Mouse (Mus musculus) neutrophil, adult 5-6 weeks (primary cell): Measurements from ENCODE around the gene Ddx41. TPM values are rescaled to one million over a fixed set of nuclear protein-coding genes. Genes with fewer than 3 reads are reported as not detected.

Experiments used
- ATAC-seq: fragments of 151-379, 151-347 bp; 2 replicates; pipeline ENCODE4 v1.8.0; 2017; ENCODE audit warnings: mild to moderate bottlenecking, moderate TSS enrichment; ENCODE audit not compliant: insufficient number of reproducible peaks, poor library complexity, low FRiP score, severe bottlenecking; ENCODE audit errors: extremely low read depth
- total RNA-seq: library from RNA; stranded (forward); fragments of 200-1000 nt; gene quantifications from 2 replicates; pipeline ENCODE4 v1.2.3, GENCODE M21; 2017

Gene Ddx41
- total RNA-seq, 1 experiment from 2014 or later: 116 TPM

- no peak for ATAC-seq
Observed at GRCm38 (mm10) chr13:55511492-55511861, 25.0 kb downstream of the Ddx41 start.

- ATAC-seq: no peak
Observed at GRCm38 (mm10) chr13:55510668-55511491, 25.6 kb downstream of the Ddx41 start.

GRCm38 (mm10) chr13:55510332-55510667 lies 26.2 kb downstream of the Ddx41 start:
- peak; percentile 28; the same call in 1 of the 2 replicates for ATAC-seq

- ATAC-seq: no peak
Observed at GRCm38 (mm10) chr13:55508531-55508930, 27.9 kb downstream of the Ddx41 start.

GRCm38 (mm10) chr13:55507877-55508276 lies 28.6 kb downstream of the Ddx41 start:
- ATAC-seq: no peak

GRCm38 (mm10) chr13:55506697-55507096 lies 29.8 kb downstream of the Ddx41 start:
- ATAC-seq: no peak

GRCm38 (mm10) chr13:55505810-55506209 lies 30.6 kb downstream of the Ddx41 start:
- no peak for ATAC-seq

- ATAC-seq: no peak
Observed at GRCm38 (mm10) chr13:55504390-55504789, 32.1 kb downstream of the Ddx41 start.

GRCm38 (mm10) chr13:55502405-55502804 lies 34.1 kb downstream of the Ddx41 start:
- no peak for ATAC-seq

GRCm38 (mm10) chr13:55500575-55500974 lies 35.9 kb downstream of the Ddx41 start:
- no peak for ATAC-seq

- no peak for ATAC-seq
Observed at GRCm38 (mm10) chr13:55498906-55499305, 37.6 kb downstream of the Ddx41 start.

GRCm38 (mm10) chr13:55496661-55497060 lies 39.8 kb downstream of the Ddx41 start:
- ATAC-seq: no peak

GRCm38 (mm10) chr13:55495702-55496101 lies 40.8 kb downstream of the Ddx41 start:
- no peak for ATAC-seq

- ATAC-seq: no peak
Observed at GRCm38 (mm10) chr13:55494883-55495621, 41.4 kb downstream of the Ddx41 start.

GRCm38 (mm10) chr13:55494257-55494656 lies 42.2 kb downstream of the Ddx41 start:
- ATAC-seq: no peak

GRCm38 (mm10) chr13:55487578-55488498 lies 48.6 kb downstream of the Ddx41 start, which contains the start of gene Dbn1:
TSS of gene Dbn1 (minus strand) at chr13:55488111.
- ATAC-seq: no peak

- no peak for ATAC-seq
Observed at GRCm38 (mm10) chr13:55486916-55487577, 49.4 kb downstream of the Ddx41 start.

- no peak for ATAC-seq
Observed at GRCm38 (mm10) chr13:55486029-55486794, 50.2 kb downstream of the Ddx41 start.
